Comparison of ENCODE assay signal across 8 mouse cellular contexts in the genomic region with DNA sequence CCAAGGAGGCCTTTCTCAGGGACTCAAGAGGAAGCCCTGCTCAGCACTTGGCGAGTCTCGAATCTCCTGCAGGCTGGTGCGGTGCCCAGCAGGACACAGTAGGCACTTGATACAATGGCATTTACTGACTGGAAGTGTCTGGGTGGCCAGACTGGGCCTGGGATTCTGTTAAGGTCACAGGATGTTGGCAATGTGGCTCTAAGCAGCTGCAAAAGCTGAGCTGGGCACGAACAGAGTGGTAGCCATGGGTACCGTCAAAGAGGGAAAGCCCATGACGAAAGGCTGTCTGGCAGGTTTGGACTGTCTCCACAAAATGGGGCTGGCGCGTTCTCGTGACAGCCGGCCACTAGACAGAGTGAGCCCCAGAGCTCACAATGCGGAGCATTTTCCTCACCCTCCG.
A peak's percentile ranks its signal among the peaks of the same experiment; 100 is the strongest.
DNase-seq lines count a peak whose midpoint lies in the region; ATAC-seq lines count a peak whose summit lies in the region.

No protein-coding gene starts in this region.

- no peak overlapping the region for H3K27ac ChIP-seq in heart, embryonic 12.5 days (ENCODE audit: poor library complexity, severe bottlenecking)
- no peak overlapping the region for H3K27ac ChIP-seq in embryonic facial prominence, embryonic 14.5 days (replicated peaks; ENCODE audit: low read depth, low read length)
- H3K27ac ChIP-seq in heart, embryonic 10.5 days: peak overlapping the region; percentile 75

- no peaks in the 10 kb centered on the region for H3K9me3 ChIP-seq in heart, embryonic 12.5 days (replicated peaks)
- H3K9me3 ChIP-seq in embryonic facial prominence, embryonic 14.5 days (ENCODE audit: control insufficient read depth, low read length): no peaks in the 10 kb centered on the region
- H3K9me3 ChIP-seq in heart, embryonic 10.5 days: no peaks in the 10 kb centered on the region

- 71% methylated on average over 12 of the region's 12 CpGs for WGBS in heart, embryonic 12.5 days
- WGBS in embryonic facial prominence, embryonic 14.5 days: 80% methylated on average over 12 of the region's 12 CpGs
- 83% methylated on average over 12 of the region's 12 CpGs for WGBS in heart, embryonic 10.5 days

- DNase-seq in heart, adult 11 months: peak; percentile 96
- peak; percentile 39 for DNase-seq in embryonic facial prominence, embryonic 14.5 days (ENCODE audit: low spot score)
- DNase-seq in heart, embryonic 10.5 days (ENCODE audit: low spot score): no peak
- peak; percentile 59 for DNase-seq in left cerebral cortex, adult 11 months (ENCODE audit: low spot score)
- peak; percentile 88 to 92 for DNase-seq in right cerebral cortex, postnatal 10 days (ENCODE audit: low spot score in 2 of 2)
- DNase-seq in yolk sac, embryonic 10.5 days (ENCODE audit: low spot score): no peak
- DNase-seq in thymus, adult 18-20 months: no peak

- no peak for ATAC-seq in heart, embryonic 12.5 days (ENCODE audit: insufficient number of reproducible peaks, low FRiP score)
- ATAC-seq in embryonic facial prominence, embryonic 14.5 days (ENCODE audit: low read depth): peak; percentile 60

- H3K36me3 ChIP-seq in heart, embryonic 12.5 days: no peaks in the 10 kb centered on the region
- no peaks in the 10 kb centered on the region for H3K36me3 ChIP-seq in embryonic facial prominence, embryonic 14.5 days (ENCODE audit: control insufficient read depth, insufficient read depth, low read length)
- no peaks in the 10 kb centered on the region for H3K36me3 ChIP-seq in heart, embryonic 10.5 days

- no peaks in the 10 kb centered on the region for H3K27me3 ChIP-seq in heart, embryonic 12.5 days (replicated peaks)
- no peaks in the 10 kb centered on the region for H3K27me3 ChIP-seq in embryonic facial prominence, embryonic 14.5 days (replicated peaks; ENCODE audit: control insufficient read depth, insufficient read depth, low read length)
- H3K27me3 ChIP-seq in heart, embryonic 10.5 days (ENCODE audit: insufficient read depth, poor library complexity, severe bottlenecking): no peaks in the 10 kb centered on the region

- H3K4me1 ChIP-seq in heart, embryonic 12.5 days (replicated peaks): peaks cover 52% of the 10 kb centered on the region
- H3K4me1 ChIP-seq in embryonic facial prominence, embryonic 14.5 days (ENCODE audit: control insufficient read depth, insufficient read depth, low read length): peaks cover 20% of the 10 kb centered on the region
- peaks cover 65% of the 10 kb centered on the region for H3K4me1 ChIP-seq in heart, embryonic 10.5 days

- no peak overlapping the region for H3K4me2 ChIP-seq in heart, embryonic 12.5 days
- H3K4me2 ChIP-seq in embryonic facial prominence, embryonic 14.5 days (ENCODE audit: low read depth, low read length): no peak overlapping the region

- H3K9ac ChIP-seq in heart, embryonic 12.5 days: no peak overlapping the region
- H3K9ac ChIP-seq in embryonic facial prominence, embryonic 14.5 days (ENCODE audit: low read depth, low read length): no peak overlapping the region

- H3K4me3 ChIP-seq in heart, embryonic 12.5 days: no peak overlapping the region
- no peak overlapping the region for H3K4me3 ChIP-seq in embryonic facial prominence, embryonic 14.5 days (ENCODE audit: low read depth, low read length)
- H3K4me3 ChIP-seq in heart, embryonic 10.5 days: no peak overlapping the region

Comparison
In these comparisons a context has a peak if more than half of its experiments do, and no peak if none do; other contexts are left out.
1. DNase-seq: peak in heart, adult 11 months (single experiment), embryonic facial prominence, embryonic 14.5 days (single experiment), left cerebral cortex, adult 11 months (single experiment) and right cerebral cortex, postnatal 10 days (2 of 2); none in heart, embryonic 10.5 days (single experiment), yolk sac, embryonic 10.5 days (single experiment) and thymus, adult 18-20 months (0 of 2).